Mouse (Mus musculus) embryo, embryonic 10.5 days (tissue): ENCODE measurements at regions not wholly inside any gene's neighbourhood (a gene's known extent, or its start where the extent isn't known, plus 50 kb on each side); places are given as distances from the start of the nearest gene placed in this dataset.
"Not testable (repeated sequence)": the region's sequence is repeated elsewhere in the genome, so short reads cannot be mapped to it uniquely, and the experiment has no call there.

Source experiments
- DNase-seq: peaks from one replicate; pipeline ENCODE4 v3.0.0-alpha.2; 2015; ENCODE audit warnings: low spot score

DNA sequence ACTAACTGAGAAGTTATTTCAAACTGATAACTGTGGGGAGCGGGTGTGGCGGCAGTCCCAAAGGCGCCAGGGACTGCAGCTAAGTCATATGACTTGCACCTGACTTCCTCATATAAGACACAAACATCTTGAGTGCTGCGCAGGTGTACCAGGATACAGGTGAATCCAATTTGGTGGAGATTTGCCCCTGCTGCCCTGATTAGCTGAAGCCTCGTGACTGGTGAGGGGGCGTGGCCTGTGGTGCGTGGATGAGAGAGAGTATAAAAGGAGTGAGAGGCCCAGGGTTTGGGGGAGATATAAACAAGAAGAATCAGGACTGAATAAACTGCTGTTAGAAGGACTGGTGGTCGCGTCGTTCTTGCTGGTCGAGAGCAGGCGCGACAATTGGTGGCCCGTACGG lies 731.6 kb upstream of the Pcdh10 start:
- not testable (repeated sequence) for DNase-seq

DNA sequence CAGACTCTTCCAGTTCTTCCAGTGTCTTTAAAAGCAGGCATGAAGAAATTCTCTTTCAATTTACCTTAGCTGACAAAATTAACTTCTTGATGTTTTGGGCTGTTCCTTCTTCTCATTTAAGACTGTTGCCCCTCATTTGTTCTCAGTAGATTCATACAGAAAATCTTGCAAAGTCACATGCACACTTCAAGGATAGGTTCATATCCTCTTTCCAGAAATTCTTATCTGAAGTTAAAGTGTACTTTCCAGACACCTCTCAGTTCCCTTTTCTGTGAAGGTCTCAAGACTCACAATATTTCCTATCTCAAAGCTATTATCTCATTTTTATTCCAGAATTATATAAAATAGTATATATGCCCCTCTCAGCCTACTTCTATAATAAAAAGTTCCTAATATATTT lies 681.8 kb upstream of the Pcdh10 start:
- DNase-seq: no peak

DNA sequence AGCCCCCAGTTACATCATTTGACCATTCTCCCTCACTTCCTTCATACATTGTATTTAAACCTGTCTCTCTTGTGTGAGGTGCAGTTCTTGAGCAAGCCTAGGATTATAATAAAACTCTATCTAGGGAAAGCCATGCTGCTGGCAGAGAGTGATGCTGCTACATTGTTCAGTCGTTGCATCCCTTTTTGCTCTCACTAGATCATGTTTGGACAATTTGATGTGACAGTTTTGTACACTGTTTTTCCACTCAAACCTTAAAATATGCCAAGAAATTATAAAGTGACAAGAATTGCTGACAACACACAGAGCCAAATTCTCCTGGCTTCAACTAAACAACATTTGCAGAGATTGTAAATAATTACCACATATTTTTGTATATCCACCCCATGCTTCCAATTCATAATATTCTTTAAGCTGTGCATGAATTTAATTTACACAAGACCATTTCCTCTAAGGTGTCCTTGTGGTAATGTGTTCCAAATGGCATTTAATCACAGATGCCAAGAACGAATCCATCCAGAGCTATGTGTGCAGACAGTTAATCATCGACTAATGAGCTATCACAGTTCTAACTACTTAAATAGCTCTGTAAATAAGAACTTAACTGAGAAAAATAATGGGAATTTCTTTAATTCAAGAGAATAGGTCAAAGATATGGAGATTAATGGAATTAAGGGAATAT lies 681.1 kb upstream of the Pcdh10 start:
- DNase-seq: no peak

DNA sequence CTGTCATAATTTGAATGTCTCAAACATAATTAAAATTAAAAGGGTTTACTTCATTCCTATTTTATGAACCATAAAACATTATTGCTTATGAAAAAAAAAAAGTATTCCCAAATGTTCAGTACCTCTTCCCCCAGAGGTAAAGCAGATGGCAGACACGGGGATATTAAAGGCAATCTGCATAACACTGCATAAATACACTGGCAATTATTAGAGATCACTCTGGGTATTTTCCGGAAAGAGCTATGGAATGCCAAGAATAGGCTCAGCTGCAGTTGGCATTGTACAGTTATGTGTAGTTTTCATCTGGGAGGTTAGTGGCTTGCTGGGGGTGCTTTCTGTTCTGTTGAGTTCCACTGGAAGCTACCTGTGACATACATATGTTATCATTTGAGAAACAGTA lies 677.1 kb upstream of the Pcdh10 start:
- no peak for DNase-seq

DNA sequence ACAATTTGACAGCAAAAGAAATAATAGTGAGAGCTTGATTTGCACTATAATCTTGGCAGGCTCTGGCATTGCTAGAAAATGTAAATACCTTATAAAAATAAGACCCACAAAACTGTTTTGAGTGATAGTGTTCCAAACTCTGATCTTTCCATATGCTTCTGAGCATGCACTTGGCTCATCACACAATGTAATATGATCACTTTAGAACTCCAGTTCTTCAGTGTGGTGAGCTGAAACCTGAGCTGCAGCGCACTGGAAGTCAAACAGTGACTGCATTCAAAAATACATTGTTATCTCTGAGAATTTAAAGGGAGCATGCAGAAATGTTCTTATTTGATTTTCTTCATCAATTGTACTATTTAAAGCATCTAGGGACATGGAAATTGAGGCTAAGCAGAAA lies 672.5 kb upstream of the Pcdh10 start:
- DNase-seq: peak; percentile 46

DNA sequence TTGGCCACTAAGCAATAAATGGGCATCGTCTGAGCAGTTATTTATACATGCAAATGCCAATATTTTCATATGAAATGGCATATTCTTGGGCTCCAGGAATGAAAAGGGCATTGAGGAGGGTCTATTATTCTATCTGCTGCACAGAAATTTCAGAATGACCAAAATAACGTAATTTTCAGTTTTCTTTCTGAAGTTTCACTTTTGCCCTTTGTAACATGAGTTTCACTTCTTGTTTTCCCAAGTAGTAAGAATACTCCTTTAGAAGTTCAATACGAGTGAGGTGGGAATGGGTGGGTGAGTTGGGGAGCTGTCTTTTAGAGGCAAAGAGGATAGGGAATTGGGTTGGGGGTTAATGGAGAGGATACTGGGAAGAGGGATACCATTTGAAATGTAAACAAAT lies 662.7 kb upstream of the Pcdh10 start:
- no peak for DNase-seq
